ENCODE assay signal across 23 mouse cellular contexts in the genomic region with DNA sequence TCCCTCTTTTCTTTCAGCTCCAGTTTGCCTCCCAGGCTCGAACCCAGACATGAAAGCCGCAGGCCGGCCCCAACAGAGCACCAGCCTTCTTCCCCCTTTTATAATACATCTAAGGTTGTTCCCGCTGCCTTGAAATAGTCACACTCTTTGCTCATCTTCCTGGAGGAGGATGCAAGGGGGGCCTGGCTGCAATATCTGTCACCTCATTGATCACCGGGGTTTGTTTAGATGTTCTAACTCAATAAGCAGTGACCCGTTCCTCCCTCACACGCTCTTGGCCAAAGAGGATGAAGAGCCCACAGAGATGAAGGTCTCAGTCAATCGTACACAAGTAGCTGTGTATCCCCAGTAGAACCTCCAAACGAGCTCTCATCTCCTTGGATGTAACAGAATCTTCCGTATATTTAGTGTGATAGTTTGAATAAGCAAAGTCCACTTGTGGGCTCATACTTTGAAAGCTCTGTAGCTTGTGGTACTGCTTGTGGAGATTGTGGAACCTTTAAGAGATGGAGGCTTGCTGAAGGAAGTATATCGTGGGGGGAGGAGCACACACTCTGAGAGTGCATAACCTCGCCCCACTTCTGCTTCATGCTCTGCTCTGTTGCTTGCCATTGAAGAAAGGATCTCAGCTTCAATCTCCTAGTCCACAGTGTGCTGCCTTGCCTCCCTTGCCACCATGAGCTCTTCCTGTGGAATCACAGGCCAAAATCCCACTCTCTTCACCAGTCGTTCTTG. TPM values are rescaled to one million over a fixed set of nuclear protein-coding genes. Genes with fewer than 3 reads are reported as not detected.
"Had no signal": no experiment of that assay in that cellular context is flagged by ENCODE, and none has a peak within 500 bp of the region (broad histone marks: within the 10 kb centered on the region; RNA-seq: fewer than 3 reads in every experiment).

No protein-coding gene starts in this region.

- H3K9me3 ChIP-seq: limb, embryonic 15.5 days; midbrain, embryonic 15.5 days; neural tube, embryonic 12.5 days; neural tube, embryonic 15.5 days had no signal

- H3K27me3 ChIP-seq: limb, embryonic 12.5 days; limb, embryonic 15.5 days; midbrain, embryonic 15.5 days; neural tube, embryonic 12.5 days; neural tube, embryonic 15.5 days had no signal

- H3K36me3 ChIP-seq: limb, embryonic 12.5 days; limb, embryonic 15.5 days; midbrain, embryonic 15.5 days; neural tube, embryonic 12.5 days; neural tube, embryonic 15.5 days had no signal

- H3K9ac ChIP-seq: limb, embryonic 12.5 days; limb, embryonic 15.5 days; liver, embryonic 14.5 days; liver, postnatal 0 days; midbrain, embryonic 15.5 days; neural tube, embryonic 12.5 days; neural tube, embryonic 15.5 days had no signal

- H3K27ac ChIP-seq: kidney, postnatal 0 days; left cerebral cortex, adult 2 months; limb, embryonic 12.5 days; limb, embryonic 15.5 days; liver, embryonic 14.5 days; midbrain, embryonic 15.5 days; neural tube, embryonic 12.5 days; neural tube, embryonic 15.5 days; stomach, postnatal 0 days had no signal

- H3K4me1 ChIP-seq: limb, embryonic 12.5 days; midbrain, embryonic 15.5 days; neural tube, embryonic 12.5 days; neural tube, embryonic 15.5 days had no signal

- H3K4me3 ChIP-seq: left cerebral cortex, adult 2 months; limb, embryonic 12.5 days; limb, embryonic 15.5 days; midbrain, embryonic 15.5 days; neural tube, embryonic 12.5 days; neural tube, embryonic 15.5 days had no signal

- DNase-seq: kidney, adult 18-20 months; kidney, postnatal 25 days; layer of hippocampus, postnatal 36 days; liver, postnatal 0 days; right cerebral cortex, adult 18-20 months; right cerebral cortex, postnatal 14 days; right cerebral cortex, postnatal 4 days; thymus, adult 2 months; thymus, postnatal 14 days; thymus, postnatal 4 days had no signal

- ATAC-seq: intestine, embryonic 16.5 days; liver, postnatal 0 days; midbrain, embryonic 15.5 days had no signal

- H3K4me2 ChIP-seq: limb, embryonic 12.5 days; limb, embryonic 15.5 days; liver, embryonic 11.5 days; midbrain, embryonic 11.5 days; midbrain, embryonic 15.5 days; neural tube, embryonic 12.5 days; neural tube, embryonic 15.5 days had no signal

RNA-seq across cellular contexts. Expression of a gene that starts 24.8 kb away (rescaled TPM):
- total RNA-seq: megakaryocyte-erythroid progenitor cell, adult 5-6 weeks had no signal
